Mouse (Mus musculus): ENCODE measurements around the gene 4931406C07Rik.
"Not testable (repeated sequence)": the region's sequence is repeated elsewhere in the genome, so short reads cannot be mapped to it uniquely, and the experiment has no call there.

DNA sequence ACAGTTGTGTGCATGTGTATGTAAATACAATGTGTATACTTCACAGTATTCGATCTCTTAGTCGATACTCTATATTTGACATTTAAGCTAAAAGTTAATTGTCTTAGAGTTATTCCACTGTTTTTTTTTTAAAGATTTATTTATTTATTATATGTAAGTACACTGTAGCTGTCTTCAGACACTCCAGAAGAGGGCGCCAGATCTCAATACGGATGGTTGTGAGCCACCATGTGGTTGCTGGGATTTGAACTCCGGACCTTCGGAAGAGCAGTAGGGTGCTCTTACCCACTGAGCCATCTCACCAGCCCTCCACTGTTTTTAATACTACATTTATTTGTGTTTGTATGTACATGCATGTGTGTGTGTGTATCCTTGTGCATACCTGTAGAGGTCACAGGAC, 4.2 kb downstream of the 4931406C07Rik start:
- not testable (repeated sequence) for TF ChIP-seq CTCF (IDR thresholded peaks at IDR 0.05; ENCODE audit: low read depth, low read length); POLR2AphosphoS5 (IDR thresholded peaks at IDR 0.05; ENCODE audit: insufficient replicate concordance, low read depth, low read length); GATA2 (IDR thresholded peaks at IDR 0.05; ENCODE audit: borderline replicate concordance, low read depth, low read length)
